Mouse (Mus musculus): ENCODE data around the gene Olfml2b. TPM values are rescaled to one million over a fixed set of nuclear protein-coding genes. Genes with fewer than 3 reads are reported as not detected.

The Olfml2b gene
- polyA plus RNA-seq, 1 experiment from 2014 or later: 20.4 TPM

DNA sequence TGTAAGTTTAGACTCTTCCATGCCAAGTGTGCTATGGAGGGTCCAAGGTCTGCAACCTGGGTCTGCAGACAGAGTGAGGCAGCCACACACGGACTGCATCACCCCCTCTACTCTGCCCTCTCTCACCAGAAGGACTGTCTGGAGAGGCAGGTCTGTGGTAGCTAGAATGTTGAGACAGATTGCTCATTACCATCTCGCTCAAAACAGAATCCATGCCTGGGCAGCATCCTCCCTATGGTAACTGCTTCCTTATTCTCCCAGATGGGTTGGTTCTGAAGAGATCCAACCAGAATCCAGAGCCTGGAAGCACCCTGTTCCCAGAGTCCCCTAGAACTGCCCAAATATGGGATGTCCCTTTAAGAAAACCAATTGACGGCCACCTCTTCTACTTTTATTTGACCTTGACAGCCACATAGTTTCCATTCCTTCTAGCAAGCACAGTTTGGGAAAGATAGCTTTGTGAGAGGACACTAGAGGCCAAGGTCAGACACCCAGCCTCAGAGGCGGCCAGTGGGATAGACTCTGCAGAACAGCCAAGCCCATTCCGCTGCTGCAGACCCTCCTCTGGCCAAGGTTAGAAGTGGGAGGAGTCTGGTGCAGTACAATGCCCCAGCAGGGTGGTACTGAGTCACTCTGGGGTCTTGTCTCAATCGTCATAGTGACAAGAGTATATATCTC lies 6.9 kb downstream of the Olfml2b start:
- Histone ChIP-seq H3K27ac (no peak overlapping the region), H3K4me1 (replicated peaks) (peaks cover 3% of the 10 kb centered on the region; the same call in 1 of the 2 replicates), H3K4me3 (replicated peaks) (no peak overlapping the region), H3K4me2 (replicated peaks) (no peak overlapping the region), H3K27me3 (replicated peaks) (no peaks in the 10 kb centered on the region), H3K9ac (no peak overlapping the region), H3K9me3 (no peaks in the 10 kb centered on the region), H3K36me3 (no peaks in the 10 kb centered on the region)
- 67% methylated on average over 6 of the region's 6 CpGs for WGBS
- no peak for ATAC-seq

DNA sequence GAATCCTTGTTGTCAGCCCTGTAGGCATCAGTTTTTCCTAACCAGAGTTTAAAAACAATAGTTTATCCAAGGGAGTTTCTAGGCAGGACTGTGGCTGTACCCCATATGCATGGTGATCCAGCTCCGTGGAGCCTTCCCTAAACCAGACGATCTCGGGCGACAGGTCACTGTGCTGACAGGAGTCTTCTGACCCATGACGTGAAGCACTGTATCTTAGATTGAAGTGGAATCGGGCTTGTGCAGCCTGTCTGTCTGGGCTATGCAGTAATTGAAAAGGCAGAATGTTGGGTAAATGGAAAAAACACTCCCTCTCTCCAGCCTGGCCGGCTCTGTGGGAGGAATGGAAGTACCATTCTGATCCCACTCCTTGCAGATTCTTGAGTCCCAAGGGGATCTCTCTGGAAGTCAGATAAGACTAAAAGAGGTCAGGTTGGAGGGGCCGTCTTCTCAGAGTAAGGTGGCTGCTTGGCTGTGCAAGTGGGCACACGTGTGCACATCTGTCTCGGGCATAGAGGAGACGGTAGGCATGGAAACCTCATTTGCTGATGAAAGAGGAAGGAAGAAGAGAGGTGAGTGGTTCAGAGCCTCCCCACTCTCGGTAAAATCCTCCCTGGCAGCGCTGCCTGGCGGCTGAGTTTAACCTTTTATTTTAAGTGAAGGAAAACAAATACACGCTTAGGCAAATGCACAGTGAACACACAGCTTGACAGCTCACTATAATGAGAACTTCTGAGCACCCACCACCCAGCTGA lies 7.8 kb downstream of the Olfml2b start:
- 82% methylated on average over 15 of the region's 15 CpGs for WGBS
- no peak for ATAC-seq
- Histone ChIP-seq H3K4me1 (replicated peaks) (peaks cover 2% of the 10 kb centered on the region; the same call in 1 of the 2 replicates), H3K9me3 (no peaks in the 10 kb centered on the region), H3K4me3 (replicated peaks) (no peak overlapping the region), H3K9ac (no peak overlapping the region), H3K36me3 (no peaks in the 10 kb centered on the region), H3K4me2 (replicated peaks) (no peak overlapping the region), H3K27ac (no peak overlapping the region), H3K27me3 (replicated peaks) (no peaks in the 10 kb centered on the region)

DNA sequence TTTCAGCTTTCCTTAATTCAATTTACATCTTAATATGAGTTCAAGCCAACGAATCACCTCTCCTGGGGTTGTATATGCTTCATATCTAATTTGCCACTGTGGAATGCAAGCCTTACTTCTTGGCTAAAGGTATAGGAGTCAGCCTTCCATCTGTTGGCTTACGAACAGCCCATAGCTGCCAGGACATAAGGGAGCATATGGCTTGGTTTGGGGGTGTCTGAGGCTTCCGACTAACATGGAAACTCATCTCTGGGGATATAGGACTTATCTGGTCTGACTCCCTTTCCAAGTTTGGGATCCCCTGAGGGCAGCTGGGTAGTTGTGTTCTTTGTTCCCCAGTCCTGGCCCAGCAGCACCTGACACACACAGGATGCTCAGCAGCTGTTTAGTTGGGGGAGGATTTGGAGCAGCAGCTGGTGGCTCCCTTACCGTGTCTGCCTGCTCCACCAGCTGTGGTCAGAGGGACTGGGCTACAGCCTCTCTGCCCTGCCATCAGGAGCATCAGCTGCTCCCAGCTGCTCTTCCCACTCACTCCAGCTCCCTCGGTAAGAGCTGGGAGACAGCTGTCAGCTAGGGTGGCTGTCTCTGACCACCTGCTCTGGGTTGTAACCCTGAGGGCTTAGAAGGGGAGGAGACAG lies 11.1 kb downstream of the Olfml2b start:
- Histone ChIP-seq H3K4me3 (replicated peaks) (no peak overlapping the region), H3K27ac (no peak overlapping the region), H3K36me3 (no peaks in the 10 kb centered on the region), H3K9me3 (no peaks in the 10 kb centered on the region), H3K4me2 (replicated peaks) (no peak overlapping the region), H3K4me1 (replicated peaks) (no peaks in the 10 kb centered on the region), H3K27me3 (replicated peaks) (no peaks in the 10 kb centered on the region), H3K9ac (no peak overlapping the region)
- ATAC-seq: 0 out of 2 replicates have a peak, but pooled peaks have one; percentile 32
- 64% methylated on average over 5 of the region's 5 CpGs for WGBS

DNA sequence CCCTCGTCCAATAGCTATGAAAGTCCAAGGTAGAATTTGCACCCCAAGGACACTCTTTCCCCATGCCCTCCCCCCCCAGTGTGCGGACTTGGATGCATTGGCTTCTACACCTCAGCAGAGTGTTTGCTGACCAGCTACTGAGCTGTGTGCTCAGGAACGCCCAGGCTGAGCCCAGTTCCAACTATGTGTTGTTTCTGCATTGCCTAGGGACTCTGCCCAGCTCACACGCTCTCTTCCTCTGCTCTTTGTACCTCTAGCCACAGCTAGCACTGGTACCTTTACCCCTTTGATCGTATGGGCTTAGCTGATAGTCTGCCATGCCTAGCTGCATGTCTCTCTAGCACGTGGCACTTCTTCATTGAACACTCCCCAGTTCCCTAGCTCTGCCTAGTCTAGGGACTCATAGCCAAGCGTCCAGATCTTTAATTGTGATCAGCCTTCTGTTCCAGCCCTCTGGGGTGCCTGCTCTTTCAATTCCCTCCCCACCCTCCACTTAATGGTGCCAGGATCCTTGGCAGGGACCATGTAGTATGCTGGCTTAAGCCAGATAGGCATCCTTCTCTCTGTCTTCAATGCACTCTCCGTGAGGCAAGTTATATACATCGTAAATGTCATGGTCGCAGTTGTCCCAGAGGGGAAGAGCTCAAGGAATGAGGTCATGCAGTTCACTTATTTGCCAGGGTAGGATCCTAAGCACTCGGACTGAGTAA lies 12.3 kb downstream of the Olfml2b start:
- ATAC-seq: 0 out of 2 replicates have a peak, but pooled peaks have one; percentile 28
- 73% methylated on average over 11 of the region's 11 CpGs for WGBS

DNA sequence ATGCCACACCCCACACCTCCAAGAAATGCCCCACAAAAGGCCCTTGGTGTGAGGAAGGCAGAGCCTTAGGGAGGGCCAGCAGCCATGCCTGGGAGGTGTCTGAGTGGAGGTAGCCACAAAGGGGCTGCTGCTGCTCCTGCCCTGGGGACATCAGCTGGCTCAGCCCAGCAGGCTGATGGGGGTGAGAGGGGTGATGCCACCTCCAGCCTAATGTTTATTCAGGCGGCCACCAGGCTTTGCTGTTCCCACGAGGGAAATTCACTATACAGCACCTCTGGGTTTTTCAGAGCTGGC lies 12.8 kb downstream of the Olfml2b start:
- ATAC-seq: peak; percentile 38; the same call in 1 of the 2 replicates
- H3K4me2 ChIP-seq (replicated peaks): no peak overlapping the region
- H3K9ac ChIP-seq: no peak overlapping the region
- no peak overlapping the region for H3K4me3 ChIP-seq (replicated peaks)
- H3K4me1 ChIP-seq (replicated peaks): no peaks in the 10 kb centered on the region
- H3K36me3 ChIP-seq: no peaks in the 10 kb centered on the region
- H3K27ac ChIP-seq: no peak overlapping the region
- no peaks in the 10 kb centered on the region for H3K9me3 ChIP-seq
- no peaks in the 10 kb centered on the region for H3K27me3 ChIP-seq (replicated peaks)
- WGBS: 43% methylated on average over 2 of the region's 2 CpGs

More for the DNA sequence above, 12.3 kb downstream of the Olfml2b start:
- Histone ChIP-seq H3K36me3 (no peaks in the 10 kb centered on the region), H3K9ac (no peak overlapping the region), H3K4me3 (replicated peaks) (no peak overlapping the region), H3K4me2 (replicated peaks) (no peak overlapping the region), H3K9me3 (no peaks in the 10 kb centered on the region), H3K27me3 (replicated peaks) (no peaks in the 10 kb centered on the region), H3K27ac (no peak overlapping the region), H3K4me1 (replicated peaks) (no peaks in the 10 kb centered on the region)

DNA sequence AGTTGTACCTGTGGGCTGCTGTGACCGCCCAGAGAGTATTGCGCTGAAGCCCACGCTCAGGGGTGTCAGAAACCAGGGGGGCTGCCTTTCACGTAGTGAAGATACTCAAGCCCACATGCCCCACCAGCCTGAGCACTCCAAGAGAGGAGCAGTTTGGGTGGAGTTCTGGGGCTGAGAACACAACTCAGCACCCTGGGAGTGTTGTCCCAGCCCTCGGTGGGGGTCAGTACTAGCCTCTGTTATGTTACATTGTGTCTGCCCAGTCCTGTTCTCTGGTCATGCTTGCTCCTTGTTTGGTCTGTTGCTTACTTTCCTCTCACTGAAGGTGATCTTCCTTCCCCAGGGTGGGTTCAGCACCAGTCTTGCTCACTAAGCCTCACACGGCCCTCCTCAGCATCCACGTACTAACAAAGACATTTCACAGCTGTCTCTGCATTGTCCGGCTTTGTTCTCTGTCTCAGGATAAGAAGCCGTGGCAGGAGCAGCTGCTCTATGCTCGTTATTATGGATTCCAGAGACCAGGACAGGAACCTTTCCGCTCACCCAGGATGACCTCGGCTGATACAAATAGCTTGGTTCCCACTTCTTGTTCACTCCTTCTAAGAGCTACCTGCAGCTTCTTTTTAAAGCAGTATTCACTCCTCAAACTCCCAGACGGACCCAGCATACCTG lies 13.4 kb downstream of the Olfml2b start:
- Histone ChIP-seq H3K9me3 (no peaks in the 10 kb centered on the region), H3K27me3 (replicated peaks) (no peaks in the 10 kb centered on the region), H3K27ac (no peak overlapping the region), H3K4me2 (replicated peaks) (no peak overlapping the region), H3K36me3 (peaks cover 4% of the 10 kb centered on the region; the same call in 1 of the 2 replicates), H3K4me3 (replicated peaks) (no peak overlapping the region), H3K9ac (no peak overlapping the region), H3K4me1 (replicated peaks) (no peaks in the 10 kb centered on the region)
- no peak for ATAC-seq
- WGBS: 60% methylated on average over 13 of the region's 13 CpGs

DNA sequence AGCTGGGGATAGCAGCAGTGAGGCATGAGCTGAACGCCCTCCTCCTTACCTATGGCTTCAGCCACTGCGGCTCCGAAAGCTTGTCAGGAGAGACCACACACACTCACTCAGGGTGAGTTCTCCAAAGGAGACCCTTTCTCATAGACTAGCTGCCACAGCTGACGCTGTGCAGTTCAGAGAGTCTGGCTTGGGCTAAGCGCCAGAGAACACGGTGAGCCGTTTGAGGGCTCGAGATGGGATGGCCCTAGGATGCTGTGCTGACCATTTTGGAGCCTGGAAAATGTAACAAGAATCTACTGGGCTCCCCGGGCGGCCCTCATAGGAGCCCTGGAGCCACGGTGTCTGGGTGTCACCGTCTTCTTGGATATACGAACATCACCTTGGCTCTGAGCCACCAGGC lies 14.9 kb downstream of the Olfml2b start:
- Histone ChIP-seq H3K27ac (no peak overlapping the region), H3K36me3 (peaks cover 7% of the 10 kb centered on the region; the same call in 1 of the 2 replicates), H3K27me3 (replicated peaks) (no peaks in the 10 kb centered on the region), H3K4me3 (replicated peaks) (no peak overlapping the region), H3K4me1 (replicated peaks) (no peaks in the 10 kb centered on the region), H3K4me2 (replicated peaks) (no peak overlapping the region), H3K9ac (no peak overlapping the region), H3K9me3 (no peaks in the 10 kb centered on the region)
- WGBS: 62% methylated on average over 13 of the region's 13 CpGs
- ATAC-seq: peak; percentile 45; the same call in 1 of the 2 replicates

DNA sequence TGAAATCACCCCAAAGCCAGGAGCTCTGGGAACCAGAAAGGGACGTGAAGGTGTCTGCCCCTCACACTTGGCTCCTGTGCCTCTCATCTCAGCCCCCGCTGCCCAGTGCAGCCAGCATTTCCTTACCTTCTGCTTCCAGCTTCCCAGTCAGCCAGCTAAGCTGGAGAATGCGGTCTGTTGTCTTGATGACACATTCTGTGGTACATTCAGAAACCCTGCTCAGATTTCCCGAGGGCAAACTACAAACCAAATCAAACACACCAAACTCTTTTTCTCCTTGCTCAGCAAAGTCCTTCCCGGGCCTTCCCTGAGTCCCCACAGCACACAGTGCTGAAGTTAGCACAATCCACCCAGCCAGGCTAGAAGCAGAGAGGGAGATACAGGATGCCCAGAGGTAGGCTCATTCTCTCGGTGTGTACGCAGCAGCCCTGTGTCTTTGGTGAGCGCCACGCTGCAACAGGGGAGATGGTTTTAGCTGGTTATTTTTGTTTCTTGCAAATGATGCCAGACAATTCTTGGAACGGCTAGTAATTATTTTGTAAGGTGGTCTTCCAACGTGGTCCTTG lies 20.4 kb downstream of the Olfml2b start:
- 88% methylated on average over 11 of the region's 11 CpGs for WGBS
- Histone ChIP-seq H3K4me1 (replicated peaks) (no peaks in the 10 kb centered on the region), H3K27me3 (replicated peaks) (no peaks in the 10 kb centered on the region), H3K9ac (no peak overlapping the region), H3K4me3 (replicated peaks) (no peak overlapping the region), H3K9me3 (no peaks in the 10 kb centered on the region), H3K27ac (no peak overlapping the region), H3K36me3 (peaks cover 7% of the 10 kb centered on the region; the same call in 1 of the 2 replicates), H3K4me2 (replicated peaks) (no peak overlapping the region)
- no peak for ATAC-seq

DNA sequence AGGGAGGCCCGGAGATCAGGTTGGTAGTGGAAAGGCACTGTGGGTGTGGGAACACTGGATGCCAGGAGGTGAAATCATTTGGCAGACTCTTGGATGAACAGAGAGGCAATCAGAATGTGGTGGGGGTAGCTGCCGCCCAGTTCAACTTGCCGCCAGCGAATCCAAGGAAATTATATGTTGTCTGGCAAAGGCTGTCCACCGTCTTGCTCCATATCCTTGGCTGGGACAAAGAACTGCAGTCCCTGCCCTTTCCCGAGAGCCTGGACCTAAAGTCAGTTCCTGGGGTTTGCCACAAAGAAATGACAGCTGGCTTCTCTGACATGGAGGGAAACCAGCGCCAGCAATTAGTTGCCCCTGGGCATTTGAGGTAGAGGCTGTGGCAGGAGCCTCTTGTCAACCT lies 20.9 kb downstream of the Olfml2b start:
- Histone ChIP-seq H3K4me2 (replicated peaks) (no peak overlapping the region), H3K9ac (no peak overlapping the region), H3K4me1 (replicated peaks) (no peaks in the 10 kb centered on the region), H3K4me3 (replicated peaks) (no peak overlapping the region), H3K27ac (no peak overlapping the region), H3K9me3 (no peaks in the 10 kb centered on the region), H3K36me3 (peaks cover 7% of the 10 kb centered on the region; the same call in 1 of the 2 replicates), H3K27me3 (replicated peaks) (no peaks in the 10 kb centered on the region)
- WGBS: 91% methylated on average over 7 of the region's 7 CpGs
- no peak for ATAC-seq

DNA sequence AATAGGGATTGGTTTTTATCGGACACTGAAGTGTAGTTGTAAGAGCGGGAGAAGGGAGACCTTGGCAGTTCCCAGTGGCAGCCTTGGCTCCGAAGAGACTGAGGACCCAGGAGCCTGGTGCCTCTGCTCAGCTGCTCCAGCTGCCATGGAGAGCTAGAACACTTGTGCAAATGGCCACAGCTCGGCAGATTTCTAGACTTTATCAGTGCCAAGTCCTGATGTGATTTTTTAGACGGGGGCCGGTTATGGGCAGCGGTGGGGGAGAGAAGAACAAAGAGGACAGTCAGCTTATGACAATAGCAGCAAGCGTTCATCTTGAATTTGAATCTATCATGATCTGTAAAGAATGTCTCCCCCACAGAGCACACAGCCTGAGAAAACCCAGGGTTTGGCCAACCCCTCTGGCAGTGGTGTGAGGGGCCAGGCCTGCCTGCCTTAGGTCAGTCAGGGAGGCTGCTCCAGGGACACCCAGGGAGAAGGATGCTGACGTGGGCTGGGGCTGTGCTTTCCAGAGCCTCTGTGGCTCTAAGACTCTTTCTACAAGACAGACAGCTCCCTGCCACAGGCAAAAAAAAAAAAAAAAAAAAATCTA lies 29.9 kb downstream of the Olfml2b start:
- Histone ChIP-seq H3K27me3 (replicated peaks) (no peaks in the 10 kb centered on the region), H3K27ac (no peak overlapping the region), H3K9me3 (no peaks in the 10 kb centered on the region), H3K4me1 (replicated peaks) (no peaks in the 10 kb centered on the region), H3K4me3 (replicated peaks) (no peak overlapping the region), H3K36me3 (no peaks in the 10 kb centered on the region; the same call in 1 of the 2 replicates), H3K9ac (no peak overlapping the region), H3K4me2 (replicated peaks) (no peak overlapping the region)
- 75% methylated on average over 9 of the region's 9 CpGs for WGBS
- ATAC-seq: no peak

DNA sequence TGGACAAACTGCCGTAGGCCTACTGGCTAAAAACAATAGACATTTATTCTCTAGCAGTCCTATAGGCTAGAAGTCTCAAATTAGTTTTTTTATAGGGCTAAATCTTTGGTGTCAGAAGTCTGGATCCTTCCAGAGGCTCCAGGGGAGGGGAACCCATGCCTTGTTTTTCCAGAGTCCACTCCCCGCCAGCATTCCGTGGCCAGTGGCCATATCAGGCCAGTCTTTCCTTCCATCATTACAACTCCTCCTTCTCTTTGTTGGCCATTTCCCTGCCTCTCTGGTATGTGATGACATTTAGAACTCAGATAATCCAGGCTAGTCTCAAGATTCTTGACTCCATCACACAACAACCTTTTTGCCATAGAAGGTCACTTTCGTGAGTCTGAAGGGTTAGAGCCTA lies 33.3 kb downstream of the Olfml2b start:
- Histone ChIP-seq H3K27ac (no peak overlapping the region), H3K4me3 (replicated peaks) (no peak overlapping the region), H3K27me3 (replicated peaks) (no peaks in the 10 kb centered on the region), H3K9ac (no peak overlapping the region), H3K4me1 (replicated peaks) (no peaks in the 10 kb centered on the region), H3K9me3 (no peaks in the 10 kb centered on the region), H3K4me2 (replicated peaks) (no peak overlapping the region), H3K36me3 (no peaks in the 10 kb centered on the region)
- 93% methylated on average over 4 of the region's 4 CpGs for WGBS
- ATAC-seq: no peak
